Mouse (Mus musculus): ENCODE measurements around the gene Olfr646. TPM values are rescaled to one million over a fixed set of nuclear protein-coding genes. Genes with fewer than 3 reads are reported as not detected.

Gene Olfr646
- not detected for polyA plus RNA-seq (2014; fragmentation: Illumina TruSeq; extraction: RNeasy Lipid Tissue Mini Kit (QIAGEN cat#74804); ENCODE audit: low read depth, low replicate concordance)

GRCm38 (mm10) chr7:104104757-104104972 is at the start of gene Olfr646:
Olfr646 (plus strand) TSS chr7:104104873.

GRCm38 (mm10) chr7:104061345-104061744 is 43.3 kb upstream of the Olfr646 start, which contains the start of gene 4930516K23Rik:
4930516K23Rik (minus strand) TSS chr7:104061445.

GRCm38 (mm10) chr7:104071769-104072168 is 32.9 kb upstream of the Olfr646 start, which contains the start of gene Olfr644:
Olfr644 (minus strand) TSS chr7:104071869.

DNA sequence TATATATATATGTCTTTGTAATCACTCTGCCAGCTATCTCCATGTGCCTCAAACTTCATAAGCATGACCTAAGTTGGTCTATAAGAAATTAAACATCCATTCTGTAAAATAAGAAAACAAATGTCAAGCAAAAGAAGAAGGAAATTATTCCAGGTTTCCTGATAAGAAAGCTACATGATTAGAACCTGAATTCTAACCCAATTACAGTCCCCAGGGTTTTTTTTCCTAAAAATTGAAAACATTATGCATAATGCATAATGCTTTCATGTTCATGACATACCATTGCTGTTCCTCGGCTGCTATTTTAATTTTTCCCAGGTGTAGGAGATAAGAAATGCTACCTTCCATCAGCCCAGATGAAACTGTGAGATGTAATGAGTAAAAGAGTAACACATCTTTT is 19.3 kb upstream of the Olfr646 start, which contains the start of gene Olfr645:
Gene Olfr645, minus strand, starts transcription at position 101 of the 400 bp plus-strand sequence.

GRCm38 (mm10) chr7:104129726-104130125 is 25.1 kb downstream of the Olfr646 start, which contains the start of gene Ubqln5:
Ubqln5 (minus strand) TSS chr7:104129826.

GRCm38 (mm10) chr7:104137305-104137704 is 32.6 kb downstream of the Olfr646 start, which contains the start of gene Olfr643:
Olfr643 (minus strand) TSS chr7:104137405.

GRCm38 (mm10) chr7:104143179-104143578 is 38.5 kb downstream of the Olfr646 start, which contains the start of gene Ubqln3:
Ubqln3 (minus strand) TSS chr7:104143279.

GRCm38 (mm10) chr7:104150456-104150855 is 45.8 kb downstream of the Olfr646 start, which contains the start of gene Ubqlnl:
Ubqlnl (minus strand) TSS chr7:104150556.

Other genes with a start within 250 kb of the Olfr646 start
- gene Olfr66, start 218.6 kb upstream of the Olfr646 start, polyA plus RNA-seq (2014; fragmentation: Illumina TruSeq; extraction: RNeasy Lipid Tissue Mini Kit (QIAGEN cat#74804); ENCODE audit: low read depth, low replicate concordance), result not detected
- gene Olfr64, start 210.4 kb upstream of the Olfr646 start, polyA plus RNA-seq (2014; fragmentation: Illumina TruSeq; extraction: RNeasy Lipid Tissue Mini Kit (QIAGEN cat#74804); ENCODE audit: low read depth, low replicate concordance), result not detected
- not detected for gene Olfr65, start 201.4 kb upstream of the Olfr646 start, polyA plus RNA-seq (2014; fragmentation: Illumina TruSeq; extraction: RNeasy Lipid Tissue Mini Kit (QIAGEN cat#74804); ENCODE audit: low read depth, low replicate concordance)
- gene Olfr631, start 176.0 kb upstream of the Olfr646 start, polyA plus RNA-seq (2014; fragmentation: Illumina TruSeq; extraction: RNeasy Lipid Tissue Mini Kit (QIAGEN cat#74804); ENCODE audit: low read depth, low replicate concordance), result not detected
- gene Olfr632, start 170.5 kb upstream of the Olfr646 start, polyA plus RNA-seq (2014; fragmentation: Illumina TruSeq; extraction: RNeasy Lipid Tissue Mini Kit (QIAGEN cat#74804); ENCODE audit: low read depth, low replicate concordance), result not detected
- not detected for gene Olfr633, start 160.4 kb upstream of the Olfr646 start, polyA plus RNA-seq (2014; fragmentation: Illumina TruSeq; extraction: RNeasy Lipid Tissue Mini Kit (QIAGEN cat#74804); ENCODE audit: low read depth, low replicate concordance)
- gene Olfr635, start 133.7 kb upstream of the Olfr646 start, polyA plus RNA-seq (2014; fragmentation: Illumina TruSeq; extraction: RNeasy Lipid Tissue Mini Kit (QIAGEN cat#74804); ENCODE audit: low read depth, low replicate concordance), result not detected
- gene Olfr638, start 106.1 kb upstream of the Olfr646 start, polyA plus RNA-seq (2014; fragmentation: Illumina TruSeq; extraction: RNeasy Lipid Tissue Mini Kit (QIAGEN cat#74804); ENCODE audit: low read depth, low replicate concordance), result not detected
- not detected for gene Olfr639, start 87.6 kb upstream of the Olfr646 start, polyA plus RNA-seq (2014; fragmentation: Illumina TruSeq; extraction: RNeasy Lipid Tissue Mini Kit (QIAGEN cat#74804); ENCODE audit: low read depth, low replicate concordance)
- not detected for gene Olfr640, start 79.3 kb upstream of the Olfr646 start, polyA plus RNA-seq (2014; fragmentation: Illumina TruSeq; extraction: RNeasy Lipid Tissue Mini Kit (QIAGEN cat#74804); ENCODE audit: low read depth, low replicate concordance)
- not detected for gene Olfr641, start 69.4 kb upstream of the Olfr646 start, polyA plus RNA-seq (2014; fragmentation: Illumina TruSeq; extraction: RNeasy Lipid Tissue Mini Kit (QIAGEN cat#74804); ENCODE audit: low read depth, low replicate concordance)
- not detected for gene Olfr642, start 52.2 kb upstream of the Olfr646 start, polyA plus RNA-seq (2014; fragmentation: Illumina TruSeq; extraction: RNeasy Lipid Tissue Mini Kit (QIAGEN cat#74804); ENCODE audit: low read depth, low replicate concordance)
- not detected for gene 4930516K23Rik, start 43.4 kb upstream of the Olfr646 start, polyA plus RNA-seq (2014; fragmentation: Illumina TruSeq; extraction: RNeasy Lipid Tissue Mini Kit (QIAGEN cat#74804); ENCODE audit: low read depth, low replicate concordance)
- not detected for gene Olfr644, start 33.0 kb upstream of the Olfr646 start, polyA plus RNA-seq (2014; fragmentation: Illumina TruSeq; extraction: RNeasy Lipid Tissue Mini Kit (QIAGEN cat#74804); ENCODE audit: low read depth, low replicate concordance)
- not detected for gene Olfr645, start 19.4 kb upstream of the Olfr646 start, polyA plus RNA-seq (2014; fragmentation: Illumina TruSeq; extraction: RNeasy Lipid Tissue Mini Kit (QIAGEN cat#74804); ENCODE audit: low read depth, low replicate concordance)
- not detected for gene Ubqln5, start 25.0 kb downstream of the Olfr646 start, polyA plus RNA-seq (2014; fragmentation: Illumina TruSeq; extraction: RNeasy Lipid Tissue Mini Kit (QIAGEN cat#74804); ENCODE audit: low read depth, low replicate concordance)
- gene Olfr643, start 32.5 kb downstream of the Olfr646 start, polyA plus RNA-seq (2014; fragmentation: Illumina TruSeq; extraction: RNeasy Lipid Tissue Mini Kit (QIAGEN cat#74804); ENCODE audit: low read depth, low replicate concordance), result not detected
- gene Ubqln3, start 38.4 kb downstream of the Olfr646 start, polyA plus RNA-seq (2014; fragmentation: Illumina TruSeq; extraction: RNeasy Lipid Tissue Mini Kit (QIAGEN cat#74804); ENCODE audit: low read depth, low replicate concordance), result not detected
- gene Ubqlnl, start 45.7 kb downstream of the Olfr646 start, polyA plus RNA-seq (2014; fragmentation: Illumina TruSeq; extraction: RNeasy Lipid Tissue Mini Kit (QIAGEN cat#74804); ENCODE audit: low read depth, low replicate concordance), result not detected
- not detected for gene Olfm5, start 60.0 kb downstream of the Olfr646 start, polyA plus RNA-seq (2014; fragmentation: Illumina TruSeq; extraction: RNeasy Lipid Tissue Mini Kit (QIAGEN cat#74804); ENCODE audit: low read depth, low replicate concordance)
- gene Olfr648, start 78.5 kb downstream of the Olfr646 start, polyA plus RNA-seq (2014; fragmentation: Illumina TruSeq; extraction: RNeasy Lipid Tissue Mini Kit (QIAGEN cat#74804); ENCODE audit: low read depth, low replicate concordance), result not detected
- not detected for gene Olfr649, start 91.1 kb downstream of the Olfr646 start, polyA plus RNA-seq (2014; fragmentation: Illumina TruSeq; extraction: RNeasy Lipid Tissue Mini Kit (QIAGEN cat#74804); ENCODE audit: low read depth, low replicate concordance)
- gene Trim6, start 113.9 kb downstream of the Olfr646 start, polyA plus RNA-seq (2014; fragmentation: Illumina TruSeq; extraction: RNeasy Lipid Tissue Mini Kit (QIAGEN cat#74804); ENCODE audit: low read depth, low replicate concordance), result 0.76 TPM
- 7.4 TPM for gene Trim34a, start 139.6 kb downstream of the Olfr646 start, polyA plus RNA-seq (2014; fragmentation: Illumina TruSeq; extraction: RNeasy Lipid Tissue Mini Kit (QIAGEN cat#74804); ENCODE audit: low read depth, low replicate concordance)
- gene Trim5, start 183.2 kb downstream of the Olfr646 start, polyA plus RNA-seq (2014; fragmentation: Illumina TruSeq; extraction: RNeasy Lipid Tissue Mini Kit (QIAGEN cat#74804); ENCODE audit: low read depth, low replicate concordance), result 1.6 TPM
- gene Trim12a, start 210.6 kb downstream of the Olfr646 start, polyA plus RNA-seq (2014; fragmentation: Illumina TruSeq; extraction: RNeasy Lipid Tissue Mini Kit (QIAGEN cat#74804); ENCODE audit: low read depth, low replicate concordance), result 19.8 TPM
- not detected for gene Trim34b, start 224.6 kb downstream of the Olfr646 start, polyA plus RNA-seq (2014; fragmentation: Illumina TruSeq; extraction: RNeasy Lipid Tissue Mini Kit (QIAGEN cat#74804); ENCODE audit: low read depth, low replicate concordance)
- gene Trim12c, start 248.5 kb downstream of the Olfr646 start, polyA plus RNA-seq (2014; fragmentation: Illumina TruSeq; extraction: RNeasy Lipid Tissue Mini Kit (QIAGEN cat#74804); ENCODE audit: low read depth, low replicate concordance), result 8.5 TPM

Measured in heart, adult 10 weeks (tissue).